In genomic region chr13:23760240-23760971, GRCm38 (mm10) we compare ENCODE assay signal across 8 mouse cellular contexts. TPM values are rescaled to one million over a fixed set of nuclear protein-coding genes. Genes with fewer than 3 reads are reported as not detected.
DNase-seq lines count a peak whose midpoint lies in the region; ATAC-seq lines count a peak whose summit lies in the region.

No protein-coding gene starts in this region.

- H3K27ac ChIP-seq in hindbrain, embryonic 12.5 days = peak overlapping the region; percentile 89
- H3K27ac ChIP-seq in midbrain, embryonic 10.5 days (replicated peaks) = peak overlapping the region; percentile 92

- peak overlapping the region; percentile 88 for H3K4me2 ChIP-seq in hindbrain, embryonic 12.5 days (replicated peaks)

- no peaks in the 10 kb centered on the region for H3K9me3 ChIP-seq in hindbrain, embryonic 12.5 days (replicated peaks)
- no peaks in the 10 kb centered on the region for H3K9me3 ChIP-seq in midbrain, embryonic 10.5 days (replicated peaks)

- DNase-seq in cerebellum, postnatal 14 days = peak; percentile 22 to 30
- peak; percentile 82 for DNase-seq in thymus, postnatal 0 days (ENCODE audit: low spot score)
- no peak for DNase-seq in thymus, postnatal 10 days (ENCODE audit: low spot score in 2 of 2)
- peak; percentile 50 for DNase-seq in midbrain, embryonic 10.5 days (ENCODE audit: low spot score)
- no peak for DNase-seq in right cerebral cortex, adult 18-20 months

- peak overlapping the region; percentile 40 for H3K4me3 ChIP-seq in hindbrain, embryonic 12.5 days
- H3K4me3 ChIP-seq in midbrain, embryonic 10.5 days = peak overlapping the region; percentile 69

- peaks cover 28% of the 10 kb centered on the region for H3K4me1 ChIP-seq in hindbrain, embryonic 12.5 days
- H3K4me1 ChIP-seq in midbrain, embryonic 10.5 days = peaks cover 50% of the 10 kb centered on the region

- no peaks in the 10 kb centered on the region for H3K36me3 ChIP-seq in hindbrain, embryonic 12.5 days
- H3K36me3 ChIP-seq in midbrain, embryonic 10.5 days = no peaks in the 10 kb centered on the region

- ATAC-seq in cerebellum, adult (ENCODE audit: insufficient number of reproducible peaks, low FRiP score, low TSS enrichment) = no peak
- ATAC-seq in hindbrain, embryonic 12.5 days (ENCODE audit: low FRiP score) = peak; percentile 21
- ATAC-seq in frontal cortex, adult (ENCODE audit: low TSS enrichment) = no peak

- no peaks in the 10 kb centered on the region for H3K27me3 ChIP-seq in hindbrain, embryonic 12.5 days
- no peaks in the 10 kb centered on the region for H3K27me3 ChIP-seq in midbrain, embryonic 10.5 days (ENCODE audit: low read depth, poor library complexity, severe bottlenecking)

- H3K9ac ChIP-seq in hindbrain, embryonic 12.5 days = peak overlapping the region; percentile 57

- WGBS in hindbrain, embryonic 12.5 days = 1% methylated on average over 23 of the region's 27 CpGs
- under 1% methylated on average over 22 of the region's 27 CpGs for WGBS in midbrain, embryonic 10.5 days

RNA-seq across cellular contexts. Expression of gene Hist1h4a, which starts 0.6 kb away (rescaled TPM):
- 1.4 and 3.5 TPM in 2 replicates for polyA plus RNA-seq in thymus, postnatal 0 days (2015; fragmentation: Nextera tagmentation; extraction: Ambion mirVana)
- polyA plus RNA-seq in hindbrain, embryonic 12.5 days (2016; fragmentation: Nextera tagmentation; extraction: Ambion mirVana) = 0.72 TPM in 1 of 2 replicates, not detected in the other
- polyA plus RNA-seq in midbrain, embryonic 10.5 days (2016; fragmentation: Nextera tagmentation; extraction: Ambion mirVana) = 0.42 TPM in 1 of 2 replicates, not detected in the other

RNA-seq across cellular contexts. Expression of gene Hist1h3a, which starts 1.8 kb away (rescaled TPM):
- 42.0 and 56.6 TPM in 2 replicates for polyA plus RNA-seq in thymus, postnatal 0 days (2015; fragmentation: Nextera tagmentation; extraction: Ambion mirVana)
- 3.3 and 6.1 TPM in 2 replicates for polyA plus RNA-seq in hindbrain, embryonic 12.5 days (2016; fragmentation: Nextera tagmentation; extraction: Ambion mirVana)
- polyA plus RNA-seq in midbrain, embryonic 10.5 days (2016; fragmentation: Nextera tagmentation; extraction: Ambion mirVana) = 3.6 and 3.9 TPM in 2 replicates

RNA-seq across cellular contexts. Expression of gene Hist1h1a, which starts 3.1 kb away (rescaled TPM):
- polyA plus RNA-seq in thymus, postnatal 0 days (2015; fragmentation: Nextera tagmentation; extraction: Ambion mirVana) = 15.8 and 27.4 TPM in 2 replicates
- 2.4 and 2.7 TPM in 2 replicates for polyA plus RNA-seq in hindbrain, embryonic 12.5 days (2016; fragmentation: Nextera tagmentation; extraction: Ambion mirVana)
- 1.7 and 2.7 TPM in 2 replicates for polyA plus RNA-seq in midbrain, embryonic 10.5 days (2016; fragmentation: Nextera tagmentation; extraction: Ambion mirVana)

RNA-seq across cellular contexts. Expression of gene Hist1h4b, which starts 3.6 kb away (rescaled TPM):
- 15.5 and 15.6 TPM in 2 replicates for polyA plus RNA-seq in thymus, postnatal 0 days (2015; fragmentation: Nextera tagmentation; extraction: Ambion mirVana)
- polyA plus RNA-seq in hindbrain, embryonic 12.5 days (2016; fragmentation: Nextera tagmentation; extraction: Ambion mirVana) = 5.0 and 5.5 TPM in 2 replicates
- polyA plus RNA-seq in midbrain, embryonic 10.5 days (2016; fragmentation: Nextera tagmentation; extraction: Ambion mirVana) = 4.9 and 6.9 TPM in 2 replicates

RNA-seq across cellular contexts. Expression of gene Hist1h3b, which starts 8.3 kb away (rescaled TPM):
- polyA plus RNA-seq in thymus, postnatal 0 days (2015; fragmentation: Nextera tagmentation; extraction: Ambion mirVana) = 45.8 and 78.0 TPM in 2 replicates
- polyA plus RNA-seq in hindbrain, embryonic 12.5 days (2016; fragmentation: Nextera tagmentation; extraction: Ambion mirVana) = 4.5 and 11.1 TPM in 2 replicates
- 8.1 and 11.3 TPM in 2 replicates for polyA plus RNA-seq in midbrain, embryonic 10.5 days (2016; fragmentation: Nextera tagmentation; extraction: Ambion mirVana)

Comparison
In these comparisons a context has a peak if more than half of its experiments do, and no peak if none do; other contexts are left out.
1. DNase-seq: peak in cerebellum, postnatal 14 days (2 of 2), thymus, postnatal 0 days (single experiment) and midbrain, embryonic 10.5 days (single experiment); none in thymus, postnatal 10 days (0 of 2) and right cerebral cortex, adult 18-20 months (single experiment).